Mouse (Mus musculus) ovary, postnatal 14 days (tissue): ENCODE results near the gene Olfr1246.
"Not testable (repeated sequence)": the region's sequence is repeated elsewhere in the genome, so short reads cannot be mapped to it uniquely, and the experiment has no call there.

ENCODE experiments used
- DNase-seq: peaks from one replicate; pipeline ENCODE4 v3.0.0; 2022; ENCODE audit warnings: low spot score

Olfr1246 gene

DNA sequence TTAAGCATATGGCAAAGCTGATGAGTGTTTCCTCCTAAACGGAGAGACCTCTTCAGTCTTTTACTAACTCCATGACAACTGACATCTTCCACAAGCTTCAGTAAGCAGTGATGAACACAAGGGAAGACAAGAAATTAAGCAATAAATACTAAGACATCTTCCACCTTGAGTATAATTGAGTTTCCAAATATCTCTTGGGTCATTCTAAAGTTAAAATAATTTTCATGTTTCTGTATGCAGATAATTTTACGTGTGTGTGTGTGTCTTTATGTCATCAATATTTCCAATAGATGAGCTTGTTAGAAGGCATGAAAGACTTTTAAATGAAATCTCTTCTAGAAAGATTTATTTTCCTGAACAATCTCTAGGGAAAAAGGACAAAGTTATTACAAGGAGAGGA, at the start of gene Olfr1246:
Gene Olfr1246, minus strand, starts transcription at position 101 of the 400 bp plus-strand sequence.
- DNase-seq = no peak

DNA sequence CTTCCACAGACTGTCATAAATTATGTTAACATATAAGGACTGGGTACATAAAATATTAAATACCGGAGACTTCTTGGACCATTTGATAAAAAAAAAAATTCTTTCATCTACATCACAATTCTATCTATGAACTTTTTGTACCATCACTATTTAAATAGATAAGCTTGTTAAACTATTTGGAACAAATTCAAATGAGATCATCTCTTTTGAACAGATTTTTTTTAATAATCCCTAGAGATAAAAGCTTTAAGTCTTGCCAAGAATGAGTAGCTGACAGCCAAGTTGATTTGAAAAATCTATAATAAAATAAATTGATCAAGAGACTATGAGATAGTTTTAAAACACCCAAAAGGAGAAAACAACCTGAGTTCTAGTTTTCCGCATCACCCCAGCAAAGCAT, 41.9 kb upstream of the Olfr1246 start, which contains the start of gene Olfr1249:
Gene Olfr1249, minus strand, starts transcription at position 101 of the 400 bp plus-strand sequence.
- no peak for DNase-seq

DNA sequence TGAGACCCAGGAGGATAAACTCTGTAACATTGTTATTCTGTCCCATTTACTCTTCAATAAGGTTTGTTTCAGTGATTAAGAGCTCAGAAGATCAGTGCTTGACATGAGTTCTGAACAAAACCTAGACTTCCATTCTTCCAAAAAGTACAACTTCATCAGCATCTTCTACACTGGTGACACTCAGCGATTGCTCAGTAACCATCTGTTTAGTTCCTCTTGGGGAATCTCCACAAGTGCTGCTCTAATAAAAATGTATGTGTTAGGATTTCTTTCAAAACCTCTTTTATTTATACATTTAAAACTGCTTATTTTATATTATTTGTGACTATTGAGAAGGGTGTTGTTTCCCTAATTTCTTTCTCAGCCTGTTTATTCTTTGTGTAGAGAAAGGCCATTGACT, 25.2 kb upstream of the Olfr1246 start, which contains the start of gene Olfr1248:
Gene Olfr1248, minus strand, starts transcription at position 101 of the 400 bp plus-strand sequence.
- DNase-seq = not testable (repeated sequence)

DNA sequence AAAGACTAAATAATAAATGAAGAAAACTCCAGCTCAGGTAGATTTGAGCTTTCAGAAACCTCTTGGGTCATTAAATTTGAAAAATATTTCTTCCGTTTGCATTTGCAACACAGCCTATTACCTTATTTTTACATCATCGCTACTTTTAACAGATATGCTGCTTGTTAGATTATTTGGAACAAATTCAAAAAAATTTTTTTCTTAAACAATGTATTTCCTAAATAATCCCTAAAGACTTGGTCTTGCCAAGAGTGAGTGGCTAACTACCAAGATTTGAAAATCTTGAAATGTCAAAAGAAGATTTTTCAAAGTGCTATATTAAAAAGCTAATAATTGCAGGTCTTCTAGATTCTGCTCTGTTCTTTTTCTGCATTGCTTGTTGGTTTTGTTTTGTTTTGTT, 21.1 kb upstream of the Olfr1246 start, which contains the start of gene Olfr1247:
Gene Olfr1247, minus strand, starts transcription at position 101 of the 400 bp plus-strand sequence.
- DNase-seq = no peak

DNA sequence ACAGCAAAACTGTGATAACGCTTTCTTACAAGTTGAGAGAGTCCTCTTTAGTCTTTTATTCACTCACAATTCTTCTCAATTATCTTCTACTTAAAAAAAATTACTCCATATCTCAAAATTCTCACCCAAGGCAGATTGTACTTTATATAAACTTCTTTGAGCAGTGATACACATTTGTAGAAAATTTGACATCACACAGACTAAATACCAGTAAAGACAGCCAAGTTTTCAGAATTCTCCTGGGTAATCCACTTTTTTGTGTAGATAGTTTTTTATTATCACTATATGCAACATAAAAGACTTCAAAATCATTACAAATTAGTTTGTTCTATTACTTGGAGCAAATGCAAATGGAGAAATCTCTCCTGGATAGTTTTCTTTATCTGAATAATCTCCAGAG, 14.6 kb downstream of the Olfr1246 start, which contains the start of gene Olfr1245:
Gene Olfr1245, minus strand, starts transcription at position 101 of the 400 bp plus-strand sequence.
- no peak for DNase-seq

DNA sequence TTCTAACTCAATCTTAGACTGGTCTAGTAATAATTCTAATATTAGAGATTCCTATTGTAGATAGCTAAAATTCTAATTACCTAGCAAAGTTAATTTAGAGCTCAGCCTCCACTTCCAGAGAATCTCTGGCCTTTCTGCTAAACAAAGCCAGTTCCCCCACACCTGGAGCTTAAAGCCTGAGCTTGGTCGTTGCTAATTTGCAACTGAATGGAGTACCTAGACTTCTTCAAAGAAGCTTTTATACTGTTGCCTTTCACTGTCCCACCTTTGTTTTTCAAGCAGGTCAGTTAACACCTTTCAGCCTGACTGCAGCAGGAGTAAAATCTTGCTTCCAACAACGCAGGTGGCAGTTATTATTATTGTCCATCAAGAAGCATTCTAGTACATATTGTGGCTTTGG, 30.3 kb downstream of the Olfr1246 start:
- not testable (repeated sequence) for DNase-seq

DNA sequence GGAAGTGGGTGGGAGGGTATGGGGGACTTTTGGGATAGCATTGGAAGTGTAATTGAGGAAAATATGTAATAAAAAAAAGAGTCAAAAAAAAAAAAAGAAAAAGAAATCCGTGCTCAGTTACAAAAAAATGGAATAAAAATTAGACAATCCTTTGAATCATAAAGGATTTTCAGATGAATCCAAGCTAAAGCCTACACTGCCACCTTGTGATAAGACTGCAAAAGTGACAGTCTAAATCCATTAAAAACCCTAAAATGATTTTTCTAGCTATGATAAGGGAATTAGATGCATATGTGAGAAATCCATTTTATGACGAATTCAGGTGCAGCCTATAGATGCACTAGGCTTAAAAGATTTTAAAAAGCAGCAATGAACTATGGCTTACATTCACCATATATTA, 48.4 kb downstream of the Olfr1246 start:
- DNase-seq = no peak

DNA sequence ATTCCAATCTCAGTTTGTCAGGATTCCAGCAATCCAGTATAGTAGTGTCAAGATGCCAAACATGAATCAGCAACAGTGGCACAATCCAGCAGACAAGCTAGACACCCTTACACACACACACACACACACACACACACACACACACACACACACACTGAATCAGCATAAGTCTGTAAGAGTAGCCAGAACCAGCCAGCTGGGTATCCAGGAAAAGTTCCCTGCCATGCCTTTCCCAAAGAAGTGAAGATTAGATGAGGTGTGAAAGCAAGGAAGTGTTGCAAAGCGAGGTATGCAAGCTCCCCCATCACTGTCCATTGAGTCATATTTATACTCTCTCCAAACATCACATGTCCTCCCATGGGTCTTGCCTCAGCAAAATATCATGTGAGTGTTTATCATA, 53.0 kb downstream of the Olfr1246 start:
- DNase-seq = no peak
